Mouse (Mus musculus): ENCODE measurements around the gene Tspyl4. TPM values are rescaled to one million over a fixed set of nuclear protein-coding genes. Genes with fewer than 3 reads are reported as not detected.
A peak's percentile ranks its signal among the peaks of the same experiment; 100 is the strongest.
"Not testable (repeated sequence)": the region's sequence is repeated elsewhere in the genome, so short reads cannot be mapped to it uniquely, and the experiment has no call there.

Gene Tspyl4
- polyA plus RNA-seq (2014; fragmentation: Nextera tagmentation; extraction: Ambion mirVana): 6.6 and 9.2 TPM in 2 replicates

DNA sequence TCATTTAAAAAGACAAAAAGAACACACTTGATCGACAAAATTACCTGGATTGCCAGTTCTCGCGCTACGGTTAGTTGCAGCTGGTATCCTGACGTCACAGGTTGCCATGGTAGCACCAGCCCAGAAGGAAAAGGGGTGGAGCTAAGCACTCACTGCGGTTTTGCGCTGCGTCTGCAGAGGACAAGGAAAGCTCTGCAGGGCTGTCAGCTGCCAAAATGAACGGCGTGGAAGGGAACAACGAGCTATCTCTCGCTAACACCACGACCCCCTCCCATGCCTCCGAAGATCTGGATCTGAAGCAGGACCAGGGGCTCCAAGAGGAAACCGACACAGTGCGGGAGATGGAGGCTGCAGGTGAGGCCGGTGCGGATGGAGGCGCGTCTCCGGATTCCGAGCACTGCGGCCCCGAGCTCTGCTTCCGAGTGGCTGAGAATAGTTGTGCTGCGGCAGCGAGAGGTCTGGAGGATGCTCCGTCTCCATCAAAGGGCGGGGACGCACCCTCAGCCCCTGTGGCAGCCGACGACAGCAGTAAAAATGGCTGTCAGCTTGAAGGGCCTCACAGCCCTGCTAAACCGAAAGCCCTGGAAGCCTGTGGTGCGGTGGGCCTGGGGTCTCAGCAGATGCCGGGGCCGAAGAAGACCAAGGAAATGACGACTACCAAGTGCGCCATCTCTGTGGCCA, at the start of gene Tspyl4:
Tspyl4 (plus strand) TSS at position 144 of the 681 bp plus-strand sequence.
- peak; percentile 98 for ATAC-seq (ENCODE audit: insufficient number of reproducible peaks, low FRiP score, low TSS enrichment, low read depth)
- Histone ChIP-seq H3K4me2 (ENCODE audit: low read depth, severe bottlenecking) (peak within 1 kb of the TSS; percentile 69), H3K4me1 (ENCODE audit: control insufficient read depth, insufficient read depth, low read length) (peaks cover 11% of the 10 kb centered on the region; the same call in 1 of the 2 replicates), H3K9me3 (ENCODE audit: control insufficient read depth, low read length) (no peaks in the 10 kb centered on the region), H3K36me3 (ENCODE audit: control insufficient read depth, insufficient read depth, low read length) (no peaks in the 10 kb centered on the region), H3K27me3 (ENCODE audit: control insufficient read depth, insufficient read depth, low read length) (no peaks in the 10 kb centered on the region), H3K27ac (replicated peaks; ENCODE audit: low read depth, low read length) (no peak within 1 kb of the TSS), H3K9ac (ENCODE audit: low read length) (peak within 1 kb of the TSS; percentile 70), H3K4me3 (ENCODE audit: low read depth, low read length) (peak within 1 kb of the TSS; percentile 69)
- peak; percentile 95 for DNase-seq (ENCODE audit: low spot score)
- WGBS: under 1% methylated on average over 38 of the region's 38 CpGs

DNA sequence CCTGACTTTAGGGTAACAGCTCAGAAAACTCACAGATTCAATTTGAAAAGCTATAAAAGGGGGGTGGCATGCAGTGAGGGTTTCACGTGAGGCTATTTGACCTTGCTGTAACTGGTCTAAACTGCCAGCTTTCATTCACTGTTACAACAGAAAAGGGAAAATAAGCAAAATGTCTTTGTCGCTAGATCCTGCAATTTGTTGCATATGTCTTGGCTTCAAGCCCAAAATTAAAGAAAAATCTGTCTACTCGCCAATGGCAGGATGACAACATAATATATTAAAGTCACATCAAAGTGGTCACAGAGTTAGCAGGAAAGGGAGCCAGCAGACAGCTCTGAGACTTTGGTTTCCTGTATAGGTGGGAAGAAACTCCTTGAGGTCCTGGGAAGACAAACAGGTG, 49.5 kb upstream of the Tspyl4 start:
- DNase-seq (ENCODE audit: low spot score): no peak
- Histone ChIP-seq H3K4me1 (ENCODE audit: control insufficient read depth, insufficient read depth, low read length) (no peaks in the 10 kb centered on the region), H3K27me3 (ENCODE audit: control insufficient read depth, insufficient read depth, low read length) (no peaks in the 10 kb centered on the region), H3K4me2 (ENCODE audit: low read depth, severe bottlenecking) (no peak overlapping the region), H3K27ac (replicated peaks; ENCODE audit: low read depth, low read length) (no peak overlapping the region), H3K9ac (ENCODE audit: low read length) (no peak overlapping the region), H3K36me3 (ENCODE audit: control insufficient read depth, insufficient read depth, low read length) (no peaks in the 10 kb centered on the region), H3K9me3 (ENCODE audit: control insufficient read depth, low read length) (no peaks in the 10 kb centered on the region), H3K4me3 (ENCODE audit: low read depth, low read length) (no peak overlapping the region)
- 47% methylated on average over 3 of the region's 3 CpGs for WGBS
- ATAC-seq (ENCODE audit: insufficient number of reproducible peaks, low FRiP score, low TSS enrichment, low read depth): no peak

DNA sequence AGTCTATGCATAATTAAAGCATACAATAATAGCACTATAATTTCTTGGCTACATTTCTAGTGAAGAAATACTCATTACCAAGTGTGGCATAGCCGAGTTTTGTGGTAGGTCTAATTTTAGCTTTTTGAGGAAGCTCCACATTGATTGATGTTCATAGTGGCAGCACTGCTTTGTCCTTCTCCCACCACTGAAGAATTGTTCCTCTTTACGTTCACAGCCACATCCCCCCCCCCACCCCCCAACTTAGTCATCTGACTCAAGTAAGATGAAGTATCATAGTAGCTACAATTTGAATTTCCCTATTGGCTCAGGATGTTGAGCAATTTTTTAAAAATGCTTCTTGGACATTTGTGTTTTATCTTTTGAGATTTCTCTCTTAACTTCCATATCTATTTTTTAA, 47.6 kb upstream of the Tspyl4 start:
- 70% methylated on average over 2 of the region's 2 CpGs for WGBS

DNA sequence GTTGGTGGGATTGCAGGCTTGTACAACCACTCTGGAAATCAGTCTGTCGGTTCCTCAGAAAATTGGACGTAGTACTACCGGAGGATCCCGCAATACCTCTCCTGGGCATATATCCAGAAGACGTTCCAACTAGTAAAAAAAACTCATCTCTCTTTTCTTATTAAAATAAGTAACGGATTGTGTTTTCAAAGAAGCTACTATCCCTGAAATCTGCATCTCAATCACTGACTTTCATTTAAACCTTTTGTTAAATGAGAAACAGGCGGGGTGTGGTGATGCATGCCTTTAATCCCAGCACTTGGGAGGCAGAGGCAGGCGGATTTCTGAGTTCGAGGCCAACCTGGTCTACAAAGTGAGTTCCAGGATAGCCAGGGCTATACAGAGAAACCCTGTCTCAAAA, 44.4 kb upstream of the Tspyl4 start:
- H3K27me3 ChIP-seq (ENCODE audit: control insufficient read depth, insufficient read depth, low read length); H3K9ac ChIP-seq (ENCODE audit: low read length); H3K4me3 ChIP-seq (ENCODE audit: low read depth, low read length); DNase-seq (ENCODE audit: low spot score); H3K36me3 ChIP-seq (ENCODE audit: control insufficient read depth, insufficient read depth, low read length); H3K27ac ChIP-seq (replicated peaks; ENCODE audit: low read depth, low read length); H3K4me2 ChIP-seq (ENCODE audit: low read depth, severe bottlenecking); H3K9me3 ChIP-seq (ENCODE audit: control insufficient read depth, low read length); ATAC-seq (ENCODE audit: insufficient number of reproducible peaks, low FRiP score, low TSS enrichment, low read depth); H3K4me1 ChIP-seq (ENCODE audit: control insufficient read depth, insufficient read depth, low read length): not testable (repeated sequence)
- 91% methylated on average over 9 of the region's 9 CpGs for WGBS

More for the DNA sequence above, 47.6 kb upstream of the Tspyl4 start:
- H3K4me1 ChIP-seq (ENCODE audit: control insufficient read depth, insufficient read depth, low read length): no peaks in the 10 kb centered on the region
- H3K9me3 ChIP-seq (ENCODE audit: control insufficient read depth, low read length): no peaks in the 10 kb centered on the region
- DNase-seq (ENCODE audit: low spot score) (no peak), ATAC-seq (ENCODE audit: insufficient number of reproducible peaks, low FRiP score, low TSS enrichment, low read depth) (no peak)
- no peaks in the 10 kb centered on the region for H3K36me3 ChIP-seq (ENCODE audit: control insufficient read depth, insufficient read depth, low read length)
- no peaks in the 10 kb centered on the region for H3K27me3 ChIP-seq (ENCODE audit: control insufficient read depth, insufficient read depth, low read length)
- H3K27ac ChIP-seq (replicated peaks; ENCODE audit: low read depth, low read length): no peak overlapping the region
- no peak overlapping the region for H3K9ac ChIP-seq (ENCODE audit: low read length)
- H3K4me3 ChIP-seq (ENCODE audit: low read depth, low read length): no peak overlapping the region
- no peak overlapping the region for H3K4me2 ChIP-seq (ENCODE audit: low read depth, severe bottlenecking)

DNA sequence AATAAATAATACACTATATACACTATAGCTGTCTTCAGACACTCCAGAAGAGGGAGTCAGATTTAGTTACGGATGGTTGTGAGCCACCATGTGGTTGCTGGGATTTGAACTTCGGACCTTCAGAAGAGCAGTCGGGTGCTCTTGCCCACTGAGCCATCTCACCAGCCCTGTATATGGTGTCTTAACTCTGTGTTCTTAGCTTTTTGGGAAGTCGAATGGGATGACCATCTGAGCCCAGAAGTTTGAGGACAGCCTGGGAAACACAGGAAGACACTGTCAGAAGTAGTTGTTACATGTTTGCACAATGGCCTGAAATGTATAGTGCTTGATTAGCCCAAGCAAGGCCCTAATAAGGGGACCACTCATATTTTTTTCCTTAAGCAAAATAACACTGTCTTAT, 32.1 kb upstream of the Tspyl4 start:
- 91% methylated on average over 4 of the region's 4 CpGs for WGBS
- ATAC-seq (ENCODE audit: insufficient number of reproducible peaks, low FRiP score, low TSS enrichment, low read depth) (no peak), DNase-seq (ENCODE audit: low spot score) (no peak)
- Histone ChIP-seq H3K27me3 (ENCODE audit: control insufficient read depth, insufficient read depth, low read length) (no peaks in the 10 kb centered on the region), H3K4me3 (ENCODE audit: low read depth, low read length) (no peak overlapping the region), H3K27ac (replicated peaks; ENCODE audit: low read depth, low read length) (no peak overlapping the region), H3K9ac (ENCODE audit: low read length) (no peak overlapping the region), H3K4me2 (ENCODE audit: low read depth, severe bottlenecking) (no peak overlapping the region), H3K9me3 (ENCODE audit: control insufficient read depth, low read length) (no peaks in the 10 kb centered on the region), H3K36me3 (ENCODE audit: control insufficient read depth, insufficient read depth, low read length) (no peaks in the 10 kb centered on the region), H3K4me1 (ENCODE audit: control insufficient read depth, insufficient read depth, low read length) (no peaks in the 10 kb centered on the region)

DNA sequence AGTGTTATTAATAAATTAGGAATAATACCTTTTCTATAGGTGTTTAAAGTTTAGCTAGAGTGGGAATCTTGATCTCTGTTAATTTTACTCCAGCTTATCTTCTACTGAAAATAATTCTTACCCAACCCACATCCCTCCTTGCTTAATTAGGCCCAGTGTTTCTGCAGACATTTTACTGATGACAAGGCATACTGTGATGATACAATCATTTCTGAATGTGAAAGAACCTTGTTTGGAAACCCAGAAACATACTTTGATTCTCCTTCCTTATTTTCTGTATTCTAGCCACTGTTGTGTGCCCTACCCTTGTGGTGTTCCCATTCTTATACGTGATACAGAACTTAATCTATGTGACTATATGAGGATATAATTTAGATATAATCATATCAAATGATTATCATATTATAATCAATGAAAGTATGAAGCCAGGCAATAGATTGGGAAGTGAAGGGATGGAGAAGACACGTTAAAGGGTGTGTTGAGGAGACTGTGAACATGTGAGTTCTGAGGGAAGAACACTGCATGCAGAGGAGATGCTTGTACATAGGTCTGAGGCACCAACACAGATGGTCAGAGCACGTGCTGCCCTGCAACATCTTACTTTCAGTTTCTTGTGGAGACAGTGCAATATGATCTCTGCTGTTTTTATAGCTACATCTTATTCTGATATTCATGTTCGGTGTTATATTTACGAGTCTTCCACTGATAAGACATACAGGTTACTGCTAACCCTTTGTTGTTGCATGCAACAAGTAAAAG, 29.8 kb upstream of the Tspyl4 start:
- no peaks in the 10 kb centered on the region for H3K9me3 ChIP-seq (ENCODE audit: control insufficient read depth, low read length)
- no peak overlapping the region for H3K4me3 ChIP-seq (ENCODE audit: low read depth, low read length)
- DNase-seq (ENCODE audit: low spot score) (no peak), ATAC-seq (ENCODE audit: insufficient number of reproducible peaks, low FRiP score, low TSS enrichment, low read depth) (no peak)
- H3K9ac ChIP-seq (ENCODE audit: low read length): no peak overlapping the region
- no peak overlapping the region for H3K4me2 ChIP-seq (ENCODE audit: low read depth, severe bottlenecking)
- H3K27me3 ChIP-seq (ENCODE audit: control insufficient read depth, insufficient read depth, low read length): no peaks in the 10 kb centered on the region
- H3K27ac ChIP-seq (replicated peaks; ENCODE audit: low read depth, low read length): no peak overlapping the region
- no peaks in the 10 kb centered on the region for H3K36me3 ChIP-seq (ENCODE audit: control insufficient read depth, insufficient read depth, low read length)
- WGBS: 74% methylated on average over 5 of the region's 5 CpGs
- no peaks in the 10 kb centered on the region for H3K4me1 ChIP-seq (ENCODE audit: control insufficient read depth, insufficient read depth, low read length)

DNA sequence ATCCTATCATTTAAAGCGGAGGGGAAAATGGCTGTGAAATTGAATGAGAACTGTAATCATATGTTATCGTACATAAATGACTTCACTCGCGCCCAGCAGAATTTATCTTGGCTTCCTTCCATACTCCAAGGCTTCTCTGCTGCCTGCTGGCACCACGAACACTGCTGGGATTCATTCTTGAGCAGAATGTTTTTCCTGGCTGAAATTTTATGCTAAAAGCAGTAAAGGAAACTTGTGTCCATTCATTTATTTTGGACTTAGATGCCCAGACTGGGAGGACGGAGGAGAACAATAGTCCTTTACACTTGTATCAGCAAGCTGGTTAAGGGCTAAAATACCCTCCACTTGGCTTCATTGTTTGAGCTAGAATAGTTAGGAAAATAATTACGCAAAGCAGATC, 25.6 kb upstream of the Tspyl4 start:
- no peak overlapping the region for H3K27ac ChIP-seq (replicated peaks; ENCODE audit: low read depth, low read length)
- ATAC-seq (ENCODE audit: insufficient number of reproducible peaks, low FRiP score, low TSS enrichment, low read depth) (no peak), DNase-seq (ENCODE audit: low spot score) (no peak)
- H3K4me2 ChIP-seq (ENCODE audit: low read depth, severe bottlenecking): no peak overlapping the region
- H3K27me3 ChIP-seq (ENCODE audit: control insufficient read depth, insufficient read depth, low read length): no peaks in the 10 kb centered on the region
- no peaks in the 10 kb centered on the region for H3K36me3 ChIP-seq (ENCODE audit: control insufficient read depth, insufficient read depth, low read length)
- no peaks in the 10 kb centered on the region for H3K4me1 ChIP-seq (ENCODE audit: control insufficient read depth, insufficient read depth, low read length)
- H3K4me3 ChIP-seq (ENCODE audit: low read depth, low read length): no peak overlapping the region
- H3K9me3 ChIP-seq (ENCODE audit: control insufficient read depth, low read length): no peaks in the 10 kb centered on the region
- WGBS: 81% methylated on average over 7 of the region's 7 CpGs
- H3K9ac ChIP-seq (ENCODE audit: low read length): no peak overlapping the region

DNA sequence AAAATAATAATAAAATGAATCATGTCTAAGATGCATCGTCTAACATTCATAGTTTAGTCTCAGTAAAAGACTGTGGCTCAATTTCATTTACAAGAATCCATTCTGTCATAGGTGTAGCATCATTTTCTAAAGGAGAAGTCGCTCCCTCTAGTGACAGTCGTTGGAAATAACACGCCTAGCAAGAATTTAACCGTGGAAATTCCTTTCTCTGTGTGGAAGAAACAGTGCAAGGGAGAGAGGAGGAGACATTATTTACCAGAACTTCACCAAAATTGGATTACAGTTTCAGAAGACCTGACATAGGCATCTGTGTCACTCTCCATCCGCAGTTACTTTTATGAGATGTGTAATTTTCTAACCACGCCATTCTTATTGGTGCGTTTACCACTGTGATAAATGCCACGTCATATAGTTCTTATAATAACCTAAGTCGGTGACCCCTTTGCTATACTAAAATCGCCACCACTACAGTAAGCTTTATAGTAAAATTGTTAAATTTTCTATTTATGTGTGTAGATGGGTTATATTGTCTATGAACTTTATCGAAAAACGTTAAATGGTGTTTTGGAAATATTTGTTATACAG, 16.6 kb upstream of the Tspyl4 start:
- no peak overlapping the region for H3K9ac ChIP-seq (ENCODE audit: low read length)
- H3K36me3 ChIP-seq (ENCODE audit: control insufficient read depth, insufficient read depth, low read length): no peaks in the 10 kb centered on the region
- peak; percentile 57 for DNase-seq (ENCODE audit: low spot score)
- no peak for ATAC-seq (ENCODE audit: insufficient number of reproducible peaks, low FRiP score, low TSS enrichment, low read depth)
- H3K4me2 ChIP-seq (ENCODE audit: low read depth, severe bottlenecking): no peak overlapping the region
- H3K9me3 ChIP-seq (ENCODE audit: control insufficient read depth, low read length): no peaks in the 10 kb centered on the region
- no peak overlapping the region for H3K27ac ChIP-seq (replicated peaks; ENCODE audit: low read depth, low read length)
- no peaks in the 10 kb centered on the region for H3K27me3 ChIP-seq (ENCODE audit: control insufficient read depth, insufficient read depth, low read length)
- H3K4me3 ChIP-seq (ENCODE audit: low read depth, low read length): no peak overlapping the region
- H3K4me1 ChIP-seq (ENCODE audit: control insufficient read depth, insufficient read depth, low read length): peaks cover 9% of the 10 kb centered on the region; the same call in 1 of the 2 replicates
- 29% methylated on average over 13 of the region's 13 CpGs for WGBS
